Mouse (Mus musculus) small intestine, adult 2 months (tissue): Measurements from ENCODE around the gene Fam89b. TPM values are rescaled to one million over a fixed set of nuclear protein-coding genes. Genes with fewer than 3 reads are reported as not detected.
A peak's percentile ranks its signal among the peaks of the same experiment; 100 is the strongest.

Source experiments
- H3K27ac ChIP-seq: fragments of 200-500 bp; 2 replicates; pipeline ENCODE4 v1.5.1; 2012; ENCODE audit warnings: low read depth, low read length, control low read depth, inconsistent platforms; ENCODE audit not compliant: insufficient read depth
- H3K27me3 ChIP-seq: fragments of 200-500 bp; 2 replicates; pipeline ENCODE4 v1.6.1; 2012; ENCODE audit warnings: mild to moderate bottlenecking, moderate library complexity, low read length, inconsistent platforms; ENCODE audit not compliant: control insufficient read depth, insufficient read depth
- H3K36me3 ChIP-seq: fragments of 200-500 bp; 2 replicates; pipeline ENCODE4 v1.6.1; 2012; ENCODE audit warnings: mild to moderate bottlenecking, low read length, control low read depth, inconsistent platforms; ENCODE audit not compliant: control insufficient read depth, insufficient read depth
- H3K4me1 ChIP-seq: fragments of 200-500 bp; 2 replicates; pipeline ENCODE4 v1.6.1; 2012; ENCODE audit warnings: low read length, inconsistent platforms, mixed read lengths; ENCODE audit not compliant: control insufficient read depth, insufficient read depth, insufficient read length
- H3K4me3 ChIP-seq: fragments of 200-500 bp; 2 replicates; pipeline ENCODE4 v1.5.1; 2012; ENCODE audit warnings: low read depth, mild to moderate bottlenecking, control low read depth, inconsistent platforms, low read length, moderate library complexity
- CTCF ChIP-seq: fragments of 200-500 bp; IDR thresholded peaks from 2 replicates; pipeline ENCODE4 v1.5.1; 2012; ENCODE audit warnings: low read depth, mild to moderate bottlenecking, control low read depth, inconsistent platforms, low read length, moderate library complexity, mixed read lengths; ENCODE audit not compliant: insufficient replicate concordance, insufficient read length; ENCODE audit errors: extremely low read depth
- POLR2A ChIP-seq: fragments of 200-500 bp; IDR thresholded peaks from 2 replicates; pipeline ENCODE4 v1.6.1; 2012; ENCODE audit warnings: low read depth, mild to moderate bottlenecking, control low read depth, inconsistent platforms, low read length, moderate library complexity
- WGBS: fragments of 180-500 bp; shearing (Covaris S2); methylation state at CpG from one replicate; pipeline ENCODE4 v1.1.7; 2018; 5-methylcytosine and 5-hydroxymethylcytosine counted together
- polyA plus RNA-seq: library from polyadenylated mRNA; depleted of rRNA; stranded (reverse); fragments of >200 nt; gene quantifications from 2 replicates; pipeline ENCODE4 v1.2.3, GENCODE M21; 2012

Gene Fam89b
- polyA plus RNA-seq, 1 experiment, result 126 TPM

DNA sequence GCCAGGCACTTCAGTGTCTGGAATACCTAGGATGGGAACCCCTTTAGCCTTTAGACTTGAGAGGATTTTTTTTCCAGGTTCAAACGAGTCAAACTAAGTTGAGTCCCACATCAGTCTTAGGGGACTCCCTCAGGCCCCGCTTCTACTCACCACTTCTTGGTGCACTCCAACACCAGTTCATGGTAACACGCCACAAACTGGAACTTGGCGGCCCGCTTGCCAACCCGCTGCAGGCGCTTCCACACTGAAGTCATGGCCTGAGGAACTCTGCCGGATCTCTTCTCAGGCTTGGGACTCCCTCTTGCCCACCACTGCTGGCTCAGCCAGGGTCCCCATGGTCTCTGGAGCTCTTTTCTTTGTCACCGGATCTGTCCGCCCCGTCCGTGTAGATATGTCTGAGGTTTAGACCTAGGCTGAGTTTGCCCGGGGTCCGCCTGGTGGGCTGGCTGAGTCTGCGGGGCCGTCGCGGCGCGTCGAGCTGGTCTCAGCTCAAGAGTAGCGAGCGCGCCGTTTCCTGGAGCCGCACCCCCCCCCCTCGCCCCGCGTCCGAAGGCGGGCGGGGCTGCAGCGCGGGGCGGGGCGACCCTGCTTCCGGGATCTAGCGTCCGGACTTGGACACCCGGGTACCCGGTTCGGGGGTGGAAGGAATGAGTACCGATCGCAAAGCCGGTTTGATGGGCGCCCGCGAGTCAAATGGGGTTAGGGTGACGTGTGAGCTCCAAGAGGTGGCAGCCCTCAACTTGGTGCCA, 3.5 kb downstream of the Fam89b start, which contains the start of gene Ehbp1l1:
Ehbp1l1 (minus strand) TSS at position 551 of the 749 bp plus-strand sequence.
- WGBS, result 9% methylated on average over 49 of the region's 49 CpGs
- no peak for TF ChIP-seq CTCF
- TF ChIP-seq POLR2A, result peak; percentile 72
- Histone ChIP-seq H3K4me1 (peaks cover 40% of the 10 kb centered on the region), H3K27ac (peak within 1 kb of the TSS; percentile 92), H3K4me3 (peak within 1 kb of the TSS; percentile 72), H3K36me3 (peaks cover 14% of the 10 kb centered on the region), H3K27me3 (no peaks in the 10 kb centered on the region)

DNA sequence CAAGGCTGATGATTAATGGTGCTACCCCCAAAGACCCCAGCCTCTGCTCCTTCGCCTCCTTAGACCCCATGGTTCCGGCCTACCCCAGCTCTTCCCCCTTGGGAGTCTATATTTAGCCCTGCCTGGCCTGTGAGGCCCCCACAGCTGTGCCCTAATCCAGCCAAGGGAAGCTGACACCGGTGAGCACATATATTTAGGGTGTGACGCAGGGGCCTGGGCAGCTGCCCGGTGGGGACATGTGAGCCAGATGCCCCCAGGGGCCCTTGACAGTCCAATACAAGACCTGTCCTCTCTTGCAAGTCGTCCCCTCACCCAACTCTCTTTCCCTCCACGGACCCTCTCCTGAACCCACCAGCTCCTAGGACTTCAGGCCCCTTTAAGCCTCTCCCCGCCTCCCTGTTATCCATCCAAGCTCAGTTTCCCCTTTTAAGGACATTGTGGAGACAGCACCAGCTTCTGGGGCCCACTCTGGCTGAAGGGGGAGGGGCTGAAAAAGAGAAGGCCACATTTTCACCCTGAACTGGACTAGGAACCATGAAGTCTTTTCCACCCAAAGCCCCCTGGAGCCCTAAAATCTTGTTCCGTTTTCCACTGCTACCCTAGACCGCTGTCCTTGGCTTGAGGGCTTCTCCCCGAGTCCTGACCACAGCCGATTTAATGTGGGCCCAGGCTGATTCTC, 4.3 kb downstream of the Fam89b start:
- TF ChIP-seq POLR2A, result no peak
- no peak for TF ChIP-seq CTCF
- no peaks in the 10 kb centered on the region for H3K27me3 ChIP-seq
- peaks cover 22% of the 10 kb centered on the region for H3K36me3 ChIP-seq
- H3K4me3 ChIP-seq, result peak overlapping the region; percentile 72
- H3K4me1 ChIP-seq, result peaks cover 39% of the 10 kb centered on the region
- peak overlapping the region; percentile 92 for H3K27ac ChIP-seq
- WGBS, result 61% methylated on average over 12 of the region's 12 CpGs

DNA sequence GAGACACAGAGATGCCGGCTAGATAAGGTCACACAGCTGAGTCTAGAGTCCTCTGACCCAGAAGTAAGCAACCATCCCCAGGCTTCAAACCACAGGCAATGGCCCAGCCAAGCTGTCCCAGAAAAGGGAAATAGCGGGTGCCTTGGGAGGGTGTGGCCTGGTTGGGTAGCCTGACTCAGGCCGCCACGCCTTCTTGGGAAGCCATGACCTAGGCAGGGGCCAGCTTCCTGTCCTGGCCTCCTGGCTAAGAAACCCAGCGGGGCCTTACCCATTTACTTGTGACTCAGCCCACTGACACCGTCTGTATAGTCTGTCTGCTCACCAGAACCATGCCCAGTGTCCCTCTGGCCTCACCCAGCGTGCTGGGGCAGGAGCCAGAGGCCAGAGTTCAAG, 4.9 kb downstream of the Fam89b start:
- peaks cover 28% of the 10 kb centered on the region for H3K36me3 ChIP-seq
- no peaks in the 10 kb centered on the region for H3K27me3 ChIP-seq
- H3K4me1 ChIP-seq, result peaks cover 39% of the 10 kb centered on the region
- peak overlapping the region; percentile 92 for H3K27ac ChIP-seq
- 16% methylated on average over 7 of the region's 7 CpGs for WGBS
- H3K4me3 ChIP-seq, result peak overlapping the region; percentile 72
- TF ChIP-seq POLR2A, result peak; percentile 71
- no peak for TF ChIP-seq CTCF

DNA sequence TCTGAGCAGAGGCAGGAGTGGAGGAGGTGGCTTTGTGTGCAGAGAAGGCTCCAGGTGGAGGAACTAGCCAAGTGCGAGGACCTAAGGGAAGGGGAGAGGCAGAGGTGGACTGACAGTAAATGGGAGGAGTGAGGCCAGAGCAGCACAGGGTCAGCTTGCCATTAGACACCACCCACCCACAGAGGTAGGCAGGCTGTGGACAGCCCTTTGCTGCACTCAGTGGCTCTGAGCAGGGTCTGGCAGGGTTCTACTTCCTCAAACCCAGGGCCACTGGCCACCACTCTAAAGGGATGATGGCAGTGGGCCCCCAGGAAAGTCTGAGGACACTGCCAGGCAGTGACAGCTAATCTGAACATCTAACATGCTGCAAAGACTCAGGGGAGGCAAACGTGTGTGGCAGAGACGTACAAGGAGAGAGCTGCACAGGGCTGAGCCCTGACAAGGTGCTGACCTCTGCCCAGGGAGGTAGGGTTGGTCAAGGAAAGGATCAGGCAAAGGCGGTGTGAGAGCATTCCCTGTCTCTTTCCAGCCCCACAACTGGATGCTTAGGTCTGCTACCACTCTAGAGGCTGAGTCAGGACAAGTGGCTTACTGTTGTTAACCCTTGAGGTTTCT, 5.4 kb downstream of the Fam89b start:
- TF ChIP-seq CTCF, result no peak
- no peak for TF ChIP-seq POLR2A
- 41% methylated on average over 4 of the region's 4 CpGs for WGBS
- no peaks in the 10 kb centered on the region for H3K27me3 ChIP-seq
- peak overlapping the region; percentile 72 for H3K4me3 ChIP-seq
- H3K27ac ChIP-seq, result peak overlapping the region; percentile 92
- peaks cover 37% of the 10 kb centered on the region for H3K4me1 ChIP-seq
- H3K36me3 ChIP-seq, result peaks cover 33% of the 10 kb centered on the region

DNA sequence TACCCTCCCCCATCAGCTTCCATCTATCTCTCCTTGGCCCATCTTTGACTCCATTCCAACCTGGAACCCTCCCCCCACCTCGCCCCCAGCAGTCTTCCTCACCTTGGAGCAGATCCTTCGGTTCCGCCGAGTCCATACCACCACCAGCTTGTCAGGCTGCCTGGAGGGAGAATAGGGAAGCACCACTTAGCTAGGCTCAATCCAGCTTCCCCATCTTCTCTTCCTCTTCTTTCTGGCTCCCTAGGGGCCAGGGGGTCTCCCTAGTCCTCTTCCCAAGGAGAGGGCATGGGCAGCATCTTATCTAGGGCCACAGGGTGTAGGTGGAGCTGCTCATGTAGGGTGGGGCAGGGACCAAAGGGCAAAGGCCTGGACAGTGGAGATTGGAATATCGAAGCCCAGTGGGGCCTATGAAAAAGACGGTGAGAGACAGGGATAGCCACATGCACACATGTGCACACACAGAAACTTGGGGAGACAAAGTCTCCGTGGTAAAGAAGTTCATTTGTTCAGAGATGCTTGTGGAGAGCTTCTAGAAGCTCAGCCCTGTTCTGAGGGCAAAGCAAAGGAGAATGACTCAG, 6.5 kb downstream of the Fam89b start:
- peaks cover 28% of the 10 kb centered on the region for H3K4me1 ChIP-seq
- H3K27ac ChIP-seq, result peak overlapping the region; percentile 52
- no peak for TF ChIP-seq POLR2A
- no peak for TF ChIP-seq CTCF
- H3K36me3 ChIP-seq, result peaks cover 40% of the 10 kb centered on the region
- H3K27me3 ChIP-seq, result no peaks in the 10 kb centered on the region
- WGBS, result 63% methylated on average over 7 of the region's 7 CpGs
- 0 out of 2 replicates have a peak overlapping the region, but pooled peaks have one; percentile 0 for H3K4me3 ChIP-seq

DNA sequence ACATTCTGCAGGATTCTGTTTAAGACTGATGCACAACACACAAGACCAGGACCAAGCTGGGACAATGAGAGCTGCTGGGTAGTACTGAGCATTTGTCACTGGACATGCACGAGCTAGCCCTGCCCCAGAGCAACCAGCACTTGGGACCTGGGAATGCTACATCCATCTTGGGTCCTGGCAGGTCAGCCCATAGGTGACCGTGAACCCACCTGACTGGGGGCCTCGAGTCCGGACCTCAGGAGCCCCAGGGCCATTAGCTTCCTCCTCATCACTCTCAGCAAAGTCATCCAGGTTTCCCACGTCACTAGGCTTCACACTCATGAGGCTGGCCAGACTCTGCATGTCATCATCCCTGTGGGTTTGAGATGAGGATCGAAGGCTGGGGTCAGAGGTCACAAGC, 8.2 kb downstream of the Fam89b start:
- H3K4me3 ChIP-seq, result no peak overlapping the region
- H3K27me3 ChIP-seq, result no peaks in the 10 kb centered on the region
- WGBS, result 90% methylated on average over 6 of the region's 6 CpGs
- peaks cover 24% of the 10 kb centered on the region for H3K4me1 ChIP-seq
- TF ChIP-seq POLR2A (no peak), CTCF (no peak)
- H3K36me3 ChIP-seq, result peaks cover 43% of the 10 kb centered on the region
- no peak overlapping the region for H3K27ac ChIP-seq

DNA sequence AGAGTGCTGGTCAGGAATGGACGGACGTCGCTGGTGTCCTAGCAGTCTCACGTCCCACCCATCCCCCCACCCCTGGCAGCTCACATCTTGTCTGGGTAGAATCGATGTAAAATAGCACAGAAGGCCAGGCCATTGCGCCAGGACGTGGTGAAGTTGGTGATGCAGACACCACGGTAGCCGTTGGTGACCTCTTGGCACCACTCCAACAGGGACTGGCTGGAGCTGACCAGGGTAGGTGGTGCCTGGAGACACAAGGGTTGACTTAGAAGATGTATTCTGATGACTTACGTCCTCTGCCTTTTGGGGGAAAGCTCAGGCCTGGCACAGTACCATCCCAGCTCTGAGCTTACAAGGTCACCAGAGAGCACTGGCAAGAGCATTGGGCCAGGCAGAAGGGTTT, 12.5 kb downstream of the Fam89b start:
- Histone ChIP-seq H3K36me3 (peaks cover 53% of the 10 kb centered on the region), H3K4me1 (peaks cover 22% of the 10 kb centered on the region), H3K27ac (no peak overlapping the region), H3K4me3 (no peak overlapping the region), H3K27me3 (no peaks in the 10 kb centered on the region)
- TF ChIP-seq CTCF (no peak), POLR2A (no peak)
- WGBS, result 66% methylated on average over 10 of the region's 10 CpGs
